Mouse (Mus musculus) left cerebral cortex, postnatal 36 days (tissue): Measurements from ENCODE around the gene Plscr3. TPM values are rescaled to one million over a fixed set of nuclear protein-coding genes. Genes with fewer than 3 reads are reported as not detected.

Experiments used
- DNase-seq, 2 experiments: peaks; one replicate each; pipeline ENCODE4 v3.0.0; 2021 to 2022; ENCODE audit warnings: low spot score in 2 of 2, mixed read lengths in 1 of 2
- intact Hi-C: fragments of 180-260 bp; cut with DNase I; formaldehyde crosslinking; loops from one replicate; pipeline ENCODE4 v1.15.1; 2025
- total RNA-seq, 2 experiments: library from RNA; stranded (reverse); gene quantifications; 2 replicates each; pipeline ENCODE4 v1.2.3; 2021

Plscr3 gene
- total RNA-seq, 2 experiments from 2014 or later, result 18.4 to 18.7 TPM

GRCm38 (mm10) chr11:69822080-69822479 is 24.1 kb upstream of the Plscr3 start, which contains the start of gene Spem1:
Gene Spem1 (minus strand): TSS chr11:69822180.
- no peak for DNase-seq
- intact Hi-C loops, result no loop called here

- intact Hi-C loops, result no loop called here
- no peak for DNase-seq
These were observed 22.7 kb upstream of the Plscr3 start for GRCm38 (mm10) chr11:69823456-69823855.

- DNase-seq, result no peak
- intact Hi-C loops, result no loop called here
These were observed 17.3 kb upstream of the Plscr3 start for GRCm38 (mm10) chr11:69828832-69829231.

- DNase-seq, result no peak
- intact Hi-C loops, result no loop called here
These were observed 12.6 kb upstream of the Plscr3 start for GRCm38 (mm10) chr11:69833554-69833953.

GRCm38 (mm10) chr11:69834001-69834549 is 12.1 kb upstream of the Plscr3 start:
- DNase-seq, result peak in 1 of 2 experiments; percentile 46
- intact Hi-C loops, result no loop called here

GRCm38 (mm10) chr11:69835326-69835965 is 10.7 kb upstream of the Plscr3 start:
- intact Hi-C loops, result loop anchor here (5.0 kb wide), 1 partner anchor 67 kb away; the partner anchor contains the start of genes 2810408A11Rik and Neurl4
- no peak for DNase-seq

- intact Hi-C loops, result loop anchor here (2.0 to 5.0 kb wide), 3 partner anchors 33 to 77 kb away; partner anchors contain the start of genes 2810408A11Rik, Neurl4 and Polr2a
- DNase-seq, result no peak
These were observed 10.2 kb upstream of the Plscr3 start for GRCm38 (mm10) chr11:69835966-69836335.

GRCm38 (mm10) chr11:69836703-69837576 is 9.2 kb upstream of the Plscr3 start:
- DNase-seq, result peak in 1 of 2 experiments; percentile 52
- intact Hi-C loops, result loop anchor here (2.0 to 5.0 kb wide), 3 partner anchors 34 to 78 kb away; partner anchors contain the start of genes 2810408A11Rik, Neurl4 and Polr2a

GRCm38 (mm10) chr11:69837604-69837951 is 8.6 kb upstream of the Plscr3 start, which contains the start of gene Nlgn2:
Gene Nlgn2 (minus strand): TSS chr11:69837784.
- peak in 1 of 2 experiments; percentile 93 for DNase-seq
- intact Hi-C loops, result loop anchor here (2.0 to 5.0 kb wide), 3 partner anchors 35 to 79 kb away; partner anchors contain the start of genes 2810408A11Rik, Neurl4 and Polr2a

- DNase-seq, result peak; percentile 95 to 96
- intact Hi-C loops, result loop anchor here (2.0 to 5.0 kb wide), 3 partner anchors 35 to 79 kb away; partner anchors contain the start of genes 2810408A11Rik, Neurl4 and Polr2a
These were observed 8.0 kb upstream of the Plscr3 start, which contains the start of gene Tmem256 for GRCm38 (mm10) chr11:69837952-69838713. Gene Tmem256 (plus strand): TSS chr11:69838514.

GRCm38 (mm10) chr11:69838714-69839104 is 7.5 kb upstream of the Plscr3 start:
- DNase-seq, result no peak
- intact Hi-C loops, result loop anchor here (5.0 kb wide), 1 partner anchor 64 kb away; the partner anchor contains the start of genes 2810408A11Rik and Neurl4

GRCm38 (mm10) chr11:69846738-69847688 is 837 bp downstream of the Plscr3 start:
- DNase-seq, result no peak
- intact Hi-C loops, result no loop called here

- intact Hi-C loops, result no loop called here
These were observed 1.8 kb downstream of the Plscr3 start for GRCm38 (mm10) chr11:69848021-69848420.

GRCm38 (mm10) chr11:69849128-69849527 is 3.0 kb downstream of the Plscr3 start:
- intact Hi-C loops, result no loop called here
- no peak for DNase-seq

More at GRCm38 (mm10) chr11:69848021-69848420, 1.8 kb downstream of the Plscr3 start:
- no peak for DNase-seq

GRCm38 (mm10) chr11:69849884-69850283 is 3.7 kb downstream of the Plscr3 start:
- intact Hi-C loops, result no loop called here
- DNase-seq, result no peak

GRCm38 (mm10) chr11:69850754-69851153 is 4.6 kb downstream of the Plscr3 start:
- DNase-seq, result no peak
- intact Hi-C loops, result no loop called here

- intact Hi-C loops, result no loop called here
- DNase-seq, result no peak
These were observed 7.8 kb downstream of the Plscr3 start for GRCm38 (mm10) chr11:69853994-69854393.

- intact Hi-C loops, result no loop called here
- no peak for DNase-seq
These were observed 8.5 kb downstream of the Plscr3 start for GRCm38 (mm10) chr11:69854680-69855079.
